ENCODE assay signal across 2 mouse cellular contexts in the genomic region with DNA sequence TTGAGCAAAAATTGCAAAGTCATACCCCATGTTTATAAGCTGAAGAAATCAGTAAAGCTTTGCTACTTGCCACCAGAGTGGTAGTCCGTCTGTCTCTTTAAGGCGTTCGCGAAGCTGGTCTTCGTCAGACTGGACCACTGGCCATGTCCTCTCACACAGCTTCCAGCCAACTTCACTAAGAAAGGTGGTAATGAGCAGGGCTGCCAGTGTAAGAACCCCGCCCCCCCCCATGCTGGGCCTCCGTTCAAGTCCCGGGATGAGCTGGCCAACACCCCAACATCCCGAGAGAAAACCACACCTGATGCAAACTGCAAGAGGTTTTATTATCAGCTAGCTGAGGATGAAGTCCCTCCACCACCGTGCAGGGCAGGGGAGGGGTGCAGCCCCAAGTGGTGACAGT. TPM values are rescaled to one million over a fixed set of nuclear protein-coding genes. Genes with fewer than 3 reads are reported as not detected.
"Had no signal": no experiment of that assay in that cellular context is flagged by ENCODE, and none has a peak within 500 bp of the region (broad histone marks: within the 10 kb centered on the region; RNA-seq: fewer than 3 reads in every experiment).

No protein-coding gene starts in this region.

RNA-seq across cellular contexts. Expression of a gene that starts 20.5 kb away (rescaled TPM):
- polyA plus RNA-seq: inflammation-experienced regulatory T-cells, adult 6 months had no signal

RNA-seq across cellular contexts. Expression of a gene that starts 27.3 kb away (rescaled TPM):
- polyA plus RNA-seq: hindbrain, embryonic 10.5 days; inflammation-experienced regulatory T-cells, adult 6 months had no signal
